Mouse (Mus musculus) kidney, adult 2 months (tissue): ENCODE measurements around the gene Ehhadh.

ENCODE experiments used
- CTCF ChIP-seq: fragments of 200-500 bp; conservative IDR thresholded peaks from 2 replicates; pipeline ENCODE4 v1.5.1; 2011; ENCODE audit warnings: low read depth, mild to moderate bottlenecking, control low read depth, low read length, moderate library complexity, mixed read lengths; ENCODE audit not compliant: insufficient read depth, insufficient read length
- POLR2A ChIP-seq: fragments of 200-500 bp; IDR thresholded peaks from one replicate; pipeline ENCODE4 v1.6.1; 2011; ENCODE audit warnings: low read depth, low read length, control low read depth

GRCm38 (mm10) chr16:21815669-21816010, 28.0 kb upstream of the Ehhadh start:
- no peak for TF ChIP-seq POLR2A
- no peak for TF ChIP-seq CTCF
